Mouse (Mus musculus) intestine, embryonic 14.5 days (tissue): ENCODE measurements around the gene Meis1. TPM values are rescaled to one million over a fixed set of nuclear protein-coding genes. Genes with fewer than 3 reads are reported as not detected.

Source experiments
- ATAC-seq: fragments of 200-750 bp; cut with Nextera tagmentation; replicated peaks from 2 replicates; pipeline ENCODE4 v1.8.0; 2017; ENCODE audit warnings: low read depth, moderate number of reproducible peaks, moderate TSS enrichment, moderate library complexity; ENCODE audit not compliant: low FRiP score, low TSS enrichment
- DNase-seq: peaks from one replicate; pipeline ENCODE4 v3.0.0-alpha.2; 2018; ENCODE audit warnings: low spot score
- H3K27ac ChIP-seq: fragments of 300-500 bp; sonication (generic); 2 replicates; pipeline ENCODE4 v1.5.1; 2014; ENCODE audit warnings: low read depth, mild to moderate bottlenecking, control low read depth
- H3K27me3 ChIP-seq: fragments of 300-500 bp; sonication (generic); replicated peaks from 2 replicates; pipeline ENCODE4 v1.6.1; 2014; ENCODE audit warnings: low read length, control low read depth; ENCODE audit not compliant: control insufficient read depth, insufficient read depth
- H3K36me3 ChIP-seq: fragments of 300-500 bp; sonication (generic); 2 replicates; pipeline ENCODE4 v1.6.1; 2014; ENCODE audit warnings: low read length, control low read depth; ENCODE audit not compliant: control insufficient read depth, insufficient read depth
- H3K4me1 ChIP-seq: fragments of 300-500 bp; sonication (generic); replicated peaks from 2 replicates; pipeline ENCODE4 v1.6.1; 2014; ENCODE audit warnings: low read length, control low read depth, mixed read lengths; ENCODE audit not compliant: control insufficient read depth, insufficient read depth
- H3K4me2 ChIP-seq: fragments of 300-500 bp; sonication (generic); 2 replicates; pipeline ENCODE4 v1.6.1; 2014; ENCODE audit warnings: low read length
- H3K4me3 ChIP-seq: fragments of 300-500 bp; sonication (generic); 2 replicates; pipeline ENCODE4 v1.5.1; 2014; ENCODE audit warnings: low read depth, low read length, control low read depth, mixed read lengths
- H3K9ac ChIP-seq: fragments of 300-500 bp; sonication (generic); 2 replicates; pipeline ENCODE4 v1.6.1; 2014; ENCODE audit warnings: mild to moderate bottlenecking, low read length
- H3K9me3 ChIP-seq: fragments of 300-500 bp; sonication (generic); 2 replicates; pipeline ENCODE4 v1.6.1; 2016; ENCODE audit warnings: low read length, control low read depth; ENCODE audit not compliant: control insufficient read depth
- WGBS: fragments of 180-500 bp; shearing (Covaris S2); extraction: QIAGEN DNeasy Blood & Tissue Kit; methylation state at CpG from one replicate; pipeline ENCODE4 v1.1.7; 2014; 5-methylcytosine and 5-hydroxymethylcytosine counted together
- polyA plus RNA-seq: library from polyadenylated mRNA; unstranded; fragments of >200 nt; fragmentation: Nextera tagmentation; extraction: Ambion mirVana; gene quantifications from 2 replicates; pipeline ENCODE4 v1.2.1, GENCODE M21; 2014

Gene Meis1
- polyA plus RNA-seq, 1 experiment from 2014 or later: 133 TPM

DNA sequence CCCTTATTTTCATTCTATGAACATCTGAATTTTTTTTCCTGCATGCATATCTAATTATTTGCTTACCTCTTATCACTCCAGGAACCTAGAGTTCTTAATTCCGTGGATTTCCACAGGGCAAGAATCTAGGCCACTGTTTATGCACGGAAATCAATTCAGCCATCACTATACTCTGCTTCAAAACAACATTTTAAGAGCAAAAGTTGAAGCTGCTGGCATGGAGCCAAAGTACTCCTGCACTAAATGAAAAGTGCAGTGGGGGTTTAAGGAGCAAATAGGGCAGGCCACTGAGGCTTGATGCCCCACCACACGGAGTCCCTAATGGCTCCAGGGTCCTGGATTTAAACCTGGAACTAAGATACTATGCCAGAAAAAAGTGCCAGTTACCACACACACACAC lies 47.2 kb downstream of the Meis1 start:
- H3K4me3 ChIP-seq: no peak overlapping the region
- no peaks in the 10 kb centered on the region for H3K27me3 ChIP-seq
- H3K9me3 ChIP-seq: no peaks in the 10 kb centered on the region
- H3K27ac ChIP-seq: no peak overlapping the region
- 34% methylated on average over 3 of the region's 3 CpGs for WGBS
- H3K9ac ChIP-seq: no peak overlapping the region
- no peak overlapping the region for H3K4me2 ChIP-seq
- peaks cover 18% of the 10 kb centered on the region; the same call in 1 of the 2 replicates for H3K4me1 ChIP-seq
- H3K36me3 ChIP-seq: peaks cover 62% of the 10 kb centered on the region
- ATAC-seq (no peak), DNase-seq (no peak)

DNA sequence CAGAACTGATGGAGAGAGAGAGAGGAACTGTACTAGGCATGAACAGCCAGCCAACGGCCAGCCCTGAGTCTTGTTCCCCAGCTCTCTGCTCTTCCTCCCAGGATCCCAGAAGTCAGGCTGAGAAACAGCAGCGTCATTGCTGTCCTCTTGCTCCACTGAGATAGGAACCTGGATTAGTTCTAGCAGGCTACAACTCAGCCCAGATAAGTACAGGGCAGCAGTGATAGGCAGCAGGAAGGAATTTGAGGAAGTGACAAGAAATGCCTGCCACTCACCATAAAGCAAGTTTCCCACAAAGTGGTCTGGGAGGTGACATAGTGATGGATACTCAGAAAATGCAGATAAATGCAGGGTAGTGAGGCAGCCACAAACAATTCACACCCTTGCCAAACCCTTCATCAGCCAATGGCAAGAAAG lies 48.9 kb downstream of the Meis1 start:
- Histone ChIP-seq H3K4me2 (no peak overlapping the region), H3K27ac (no peak overlapping the region), H3K9me3 (no peaks in the 10 kb centered on the region), H3K9ac (no peak overlapping the region), H3K27me3 (no peaks in the 10 kb centered on the region), H3K36me3 (peaks cover 46% of the 10 kb centered on the region), H3K4me1 (peaks cover 27% of the 10 kb centered on the region), H3K4me3 (no peak overlapping the region)
- DNase-seq (no peak), ATAC-seq (no peak)
- WGBS: 51% methylated on average over 2 of the region's 2 CpGs

DNA sequence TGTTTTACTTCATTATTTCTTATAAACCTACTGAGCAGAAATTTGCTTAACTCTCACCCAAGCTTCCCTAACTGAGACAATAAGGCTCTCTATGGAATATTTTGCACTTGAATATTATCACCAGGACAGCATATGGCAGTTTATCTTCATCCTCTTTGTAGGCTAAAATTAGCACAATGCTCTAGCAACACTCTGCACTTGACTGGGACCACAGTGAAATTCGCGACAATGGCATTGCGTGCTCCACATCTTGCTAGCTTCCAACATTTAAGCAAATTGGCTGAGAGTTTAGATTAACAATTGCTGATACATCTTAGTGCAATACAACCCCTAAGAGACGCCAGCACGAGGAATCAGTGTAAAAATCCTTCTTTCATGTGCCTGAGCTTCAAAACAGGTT lies 54.4 kb downstream of the Meis1 start:
- Histone ChIP-seq H3K36me3 (peaks cover 39% of the 10 kb centered on the region), H3K4me1 (peaks cover 55% of the 10 kb centered on the region), H3K27ac (no peak overlapping the region), H3K27me3 (no peaks in the 10 kb centered on the region), H3K4me3 (no peak overlapping the region), H3K4me2 (no peak overlapping the region), H3K9me3 (no peaks in the 10 kb centered on the region), H3K9ac (no peak overlapping the region)
- no peak for ATAC-seq
- 54% methylated on average over 5 of the region's 5 CpGs for WGBS
- DNase-seq: no peak

DNA sequence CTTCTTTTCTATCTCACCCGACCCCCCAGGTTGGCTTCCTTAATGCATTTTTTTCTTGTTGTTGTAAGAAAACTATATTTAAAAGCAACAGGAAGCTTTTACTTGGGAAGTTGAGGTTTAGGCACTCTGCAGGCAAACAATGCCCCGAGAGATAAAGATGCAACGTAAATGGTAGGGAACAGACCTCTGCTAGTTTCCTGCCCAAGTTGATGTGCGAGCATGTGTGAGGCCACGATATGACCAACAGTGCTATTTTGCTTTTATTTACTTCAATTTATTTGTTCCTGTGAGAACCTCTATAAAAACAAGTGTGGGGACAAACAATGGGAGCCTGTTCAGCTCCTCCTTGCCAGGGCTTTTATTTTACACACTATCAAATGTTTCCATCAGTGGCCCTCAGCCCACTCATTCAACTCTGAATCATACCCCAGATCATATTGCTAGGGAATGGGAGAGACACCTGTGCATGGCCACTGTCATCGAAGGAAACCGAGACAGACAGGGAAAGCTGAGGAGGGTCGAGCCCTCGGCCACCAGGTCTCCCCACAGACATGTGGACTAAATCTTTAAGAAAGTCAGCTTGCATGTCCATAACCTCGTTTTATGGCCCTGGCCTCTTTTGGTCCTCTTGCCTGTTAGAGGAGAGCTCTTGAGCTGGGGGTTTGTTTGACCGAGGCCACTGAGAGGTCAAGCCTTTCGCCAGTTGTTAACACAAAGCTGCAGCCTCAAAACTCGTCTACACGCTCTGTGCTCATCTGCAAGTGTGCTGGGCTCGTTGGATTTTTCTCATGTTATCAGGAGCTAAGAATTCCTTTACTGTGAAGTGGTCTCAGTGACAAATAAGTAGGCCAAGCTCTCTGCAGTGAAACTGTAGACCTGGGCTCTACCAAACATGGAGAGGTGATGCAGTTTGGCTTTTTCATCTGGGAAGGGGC lies 55.3 kb downstream of the Meis1 start:
- Histone ChIP-seq H3K27me3 (no peaks in the 10 kb centered on the region), H3K36me3 (peaks cover 34% of the 10 kb centered on the region), H3K9me3 (no peaks in the 10 kb centered on the region), H3K27ac (no peak overlapping the region), H3K9ac (no peak overlapping the region), H3K4me2 (no peak overlapping the region), H3K4me3 (no peak overlapping the region), H3K4me1 (peaks cover 61% of the 10 kb centered on the region)
- DNase-seq (no peak), ATAC-seq (no peak)
- 32% methylated on average over 15 of the region's 15 CpGs for WGBS

DNA sequence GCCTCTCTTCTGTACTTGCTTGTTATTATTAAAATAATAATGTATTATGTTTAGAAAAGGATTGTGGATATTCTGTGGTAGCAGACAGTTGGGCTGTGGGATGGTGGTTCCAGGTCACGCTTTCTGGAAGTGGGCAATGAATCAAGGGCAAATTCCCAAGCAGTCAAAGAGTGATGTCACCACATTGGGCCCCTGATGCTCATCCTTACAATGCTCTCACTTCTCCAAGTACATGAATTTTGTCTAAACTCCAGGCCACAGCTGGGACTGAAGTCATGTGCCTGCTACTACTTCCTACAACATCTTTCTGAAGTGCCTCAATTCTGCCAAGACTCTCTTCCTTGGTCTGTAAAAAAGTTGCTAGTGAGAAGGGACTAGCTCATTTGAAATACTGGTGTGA lies 59.3 kb downstream of the Meis1 start:
- Histone ChIP-seq H3K27ac (no peak overlapping the region), H3K9ac (no peak overlapping the region), H3K36me3 (peaks cover 29% of the 10 kb centered on the region; the same call in 1 of the 2 replicates), H3K4me3 (no peak overlapping the region), H3K27me3 (no peaks in the 10 kb centered on the region), H3K4me2 (no peak overlapping the region), H3K9me3 (no peaks in the 10 kb centered on the region), H3K4me1 (peaks cover 60% of the 10 kb centered on the region)
- 48% methylated on average over 1 of the region's 1 CpGs for WGBS
- no peak for DNase-seq
- ATAC-seq: no peak

DNA sequence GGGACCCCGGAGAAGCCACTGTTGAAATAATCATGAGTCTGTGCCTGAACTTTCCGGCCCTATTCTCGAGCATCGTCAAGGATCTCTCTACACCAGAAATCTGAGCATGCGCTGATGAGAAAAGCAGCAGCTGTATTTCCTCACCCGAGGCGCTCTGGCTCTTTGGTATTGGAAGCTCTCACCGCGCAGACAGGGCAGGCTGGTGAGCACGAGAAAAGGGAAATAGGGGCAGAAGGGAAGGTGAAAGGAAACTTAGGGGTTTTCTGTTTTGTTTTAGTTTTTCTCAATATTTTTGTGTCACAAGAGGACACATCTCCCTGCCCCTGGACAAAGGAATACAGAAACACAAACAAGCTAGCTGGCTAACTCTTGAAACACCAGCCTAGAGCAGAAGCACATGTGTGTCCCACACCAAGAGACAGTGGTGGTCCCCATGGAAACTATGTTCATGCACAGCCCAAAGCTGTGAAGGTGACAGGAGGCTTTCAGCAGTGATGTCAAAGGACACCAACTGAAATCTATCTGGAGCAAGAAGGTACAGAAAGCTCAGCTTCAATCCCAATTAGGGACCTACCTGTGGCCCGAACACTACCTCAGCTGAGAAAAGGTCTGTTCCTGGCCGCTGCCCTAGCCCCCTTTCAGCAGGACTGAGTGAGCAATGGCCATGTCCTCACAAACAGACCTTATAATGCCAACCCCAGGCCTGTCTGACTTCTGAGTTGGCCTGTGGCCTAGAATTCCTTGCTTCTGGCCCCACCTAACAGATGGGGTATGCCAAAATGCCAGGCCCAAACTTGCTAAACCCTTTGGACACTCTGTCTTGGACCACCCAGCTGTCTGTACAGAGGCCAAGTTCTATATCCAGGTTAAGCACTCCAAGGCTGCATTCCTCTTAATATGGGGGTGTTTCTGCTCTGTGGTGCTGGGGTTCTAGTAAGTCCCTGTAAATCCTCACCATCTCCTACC lies 60.7 kb downstream of the Meis1 start:
- H3K27ac ChIP-seq: peak overlapping the region; percentile 61; the same call in 1 of the 2 replicates
- peak overlapping the region; percentile 28 for H3K4me2 ChIP-seq
- ATAC-seq: peak; percentile 49
- no peak overlapping the region for H3K9ac ChIP-seq
- no peaks in the 10 kb centered on the region for H3K27me3 ChIP-seq
- H3K4me1 ChIP-seq: peaks cover 50% of the 10 kb centered on the region
- no peaks in the 10 kb centered on the region for H3K9me3 ChIP-seq
- H3K36me3 ChIP-seq: peaks cover 30% of the 10 kb centered on the region
- DNase-seq: no peak
- H3K4me3 ChIP-seq: no peak overlapping the region
- WGBS: 24% methylated on average over 12 of the region's 12 CpGs

DNA sequence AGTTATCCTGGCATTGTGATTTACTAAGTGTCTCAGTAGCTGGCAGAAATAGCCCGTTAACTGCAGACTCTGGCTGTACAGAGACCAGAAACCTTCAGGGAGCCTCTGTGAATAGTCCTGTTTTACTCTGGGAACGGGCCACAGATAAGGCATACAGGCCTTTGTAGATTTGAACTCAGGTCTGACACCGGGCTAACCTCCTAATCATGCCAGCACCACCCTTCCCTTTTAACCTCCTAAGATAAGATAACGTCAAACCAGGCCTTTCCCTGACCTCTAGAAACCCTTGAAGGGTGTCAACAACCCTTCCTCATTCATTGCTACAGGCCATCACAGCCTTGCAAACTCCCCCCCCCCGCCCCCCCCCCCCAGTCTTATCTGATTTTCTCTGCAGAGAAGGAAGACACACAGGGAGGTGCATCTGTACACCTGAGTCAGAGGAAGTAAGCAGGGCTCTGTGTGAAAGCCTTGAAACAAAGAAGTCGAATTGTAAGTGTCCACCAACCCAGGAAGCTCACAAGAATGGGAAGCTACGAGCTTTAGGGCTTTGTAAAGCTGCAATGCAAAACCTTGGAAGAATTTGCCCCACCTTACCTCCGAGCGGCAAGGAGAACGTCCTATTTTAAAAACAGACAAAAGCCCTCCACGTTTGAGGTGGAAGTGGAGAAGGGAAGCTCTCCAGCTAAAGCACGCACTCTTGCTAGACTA lies 61.5 kb downstream of the Meis1 start:
- 29% methylated on average over 12 of the region's 12 CpGs for WGBS
- Histone ChIP-seq H3K9ac (no peak overlapping the region), H3K36me3 (peaks cover 37% of the 10 kb centered on the region), H3K4me1 (peaks cover 46% of the 10 kb centered on the region), H3K9me3 (no peaks in the 10 kb centered on the region), H3K27ac (peak overlapping the region; percentile 61; the same call in 1 of the 2 replicates), H3K27me3 (no peaks in the 10 kb centered on the region), H3K4me3 (no peak overlapping the region), H3K4me2 (peak overlapping the region; percentile 28)
- DNase-seq (no peak), ATAC-seq (0 out of 2 replicates have a peak, but pooled peaks have one; percentile 28)

DNA sequence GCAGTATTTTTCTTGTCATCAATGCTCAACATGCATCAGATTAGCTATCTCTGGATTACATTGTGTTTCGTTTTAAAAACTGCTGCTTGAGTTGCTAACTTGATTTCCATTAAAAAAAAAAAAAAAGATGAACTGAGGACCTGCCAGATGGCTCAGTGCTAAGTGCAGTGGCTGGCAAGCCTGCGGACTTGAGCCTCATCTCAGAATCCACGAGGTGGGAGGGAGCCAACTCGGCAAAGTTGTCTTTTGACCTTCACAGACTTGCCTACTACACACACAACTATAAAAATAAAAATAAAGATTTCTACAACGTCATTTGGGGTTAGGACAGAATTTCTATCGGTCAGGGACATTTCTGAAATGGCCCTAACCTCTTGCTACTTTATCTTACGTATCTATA lies 62.8 kb downstream of the Meis1 start:
- H3K36me3 ChIP-seq: peaks cover 34% of the 10 kb centered on the region
- no peak overlapping the region for H3K4me3 ChIP-seq
- peaks cover 34% of the 10 kb centered on the region for H3K4me1 ChIP-seq
- H3K27ac ChIP-seq: no peak overlapping the region
- H3K27me3 ChIP-seq: no peaks in the 10 kb centered on the region
- ATAC-seq: no peak
- WGBS: 73% methylated on average over 7 of the region's 7 CpGs
- DNase-seq: no peak
- no peak overlapping the region for H3K9ac ChIP-seq
- H3K9me3 ChIP-seq: no peaks in the 10 kb centered on the region
- H3K4me2 ChIP-seq: no peak overlapping the region
